Mouse (Mus musculus) liver, adult 2 months (tissue): Measurements from ENCODE around the gene Lrrc75a. TPM values are rescaled to one million over a fixed set of nuclear protein-coding genes. Genes with fewer than 3 reads are reported as not detected.

Experiments used
- DNase-seq: peaks from one replicate; pipeline ENCODE4 v3.0.0-alpha.2; 2011; ENCODE audit warnings: low read depth, low spot score; ENCODE audit errors: extremely low read depth
- H3K27ac ChIP-seq: fragments of 200-500 bp; replicated peaks from 2 replicates; pipeline ENCODE4 v1.5.1; 2012; ENCODE audit warnings: low read depth, mild to moderate bottlenecking, control low read depth, inconsistent platforms, low read length; ENCODE audit not compliant: insufficient read depth
- H3K27me3 ChIP-seq: fragments of 200-500 bp; 2 replicates; pipeline ENCODE4 v1.6.1; 2012; ENCODE audit warnings: mild to moderate bottlenecking, moderate library complexity, low read length, inconsistent platforms; ENCODE audit not compliant: control insufficient read depth, insufficient read depth
- H3K36me3 ChIP-seq: fragments of 200-500 bp; 2 replicates; pipeline ENCODE4 v1.6.1; 2012; ENCODE audit warnings: low read length, inconsistent platforms; ENCODE audit not compliant: control insufficient read depth, insufficient read depth
- H3K4me1 ChIP-seq: fragments of 200-500 bp; 2 replicates; pipeline ENCODE4 v1.6.1; 2011; ENCODE audit warnings: low read length; ENCODE audit not compliant: control insufficient read depth, insufficient read depth
- H3K4me3 ChIP-seq: fragments of 200-500 bp; 2 replicates; pipeline ENCODE4 v1.5.1; 2011; ENCODE audit warnings: low read depth, mild to moderate bottlenecking, control low read depth, low read length, moderate library complexity; ENCODE audit not compliant: insufficient read depth
- H3K79me2 ChIP-seq: fragments of 200-500 bp; 2 replicates; pipeline ENCODE4 v1.6.1; 2012; ENCODE audit warnings: inconsistent platforms, mild to moderate bottlenecking, low read length, moderate library complexity; ENCODE audit not compliant: control insufficient read depth, insufficient read depth
- H3K9ac ChIP-seq: fragments of 200-500 bp; 2 replicates; pipeline ENCODE4 v1.6.1; 2012; ENCODE audit warnings: low read depth, mild to moderate bottlenecking, control low read depth, inconsistent platforms, low read length
- CTCF ChIP-seq: fragments of 200-500 bp; IDR thresholded peaks from 2 replicates; pipeline ENCODE4 v1.5.1; 2011; ENCODE audit warnings: low read depth, low read length, control low read depth
- POLR2A ChIP-seq: fragments of 200-500 bp; IDR thresholded peaks from 2 replicates; pipeline ENCODE4 v1.6.1; 2011; ENCODE audit warnings: low read length, control low read depth; ENCODE audit not compliant: insufficient read depth; ENCODE audit errors: extremely low read depth
- WGBS: fragments of 180-500 bp; shearing (Covaris S2); methylation state at CpG from one replicate; pipeline ENCODE4 v1.1.7; 2018; 5-methylcytosine and 5-hydroxymethylcytosine counted together
- polyA plus RNA-seq: library from polyadenylated mRNA; depleted of rRNA; stranded (reverse); fragments of >200 nt; gene quantifications from 2 replicates; pipeline ENCODE4 v1.2.3, GENCODE M21; 2012
- total RNA-seq: library from RNA; depleted of rRNA; stranded (reverse); fragments of >200 nt; gene quantifications from 2 replicates; pipeline ENCODE4 v1.2.3, GENCODE M21; 2014

Lrrc75a gene
- total and polyA plus RNA-seq, 2 experiments, result 0.55 to 1.1 TPM

GRCm38 (mm10) chr11:62598571-62598970 is 49.8 kb downstream of the Lrrc75a start:
- WGBS, result 88% methylated on average over 4 of the region's 4 CpGs
- Histone ChIP-seq H3K9ac (no peak overlapping the region), H3K79me2 (no peaks in the 10 kb centered on the region), H3K36me3 (no peaks in the 10 kb centered on the region), H3K4me3 (no peak overlapping the region), H3K27me3 (no peaks in the 10 kb centered on the region), H3K4me1 (peaks cover 3% of the 10 kb centered on the region), H3K27ac (no peak overlapping the region)
- no peak for TF ChIP-seq POLR2A
- no peak for DNase-seq

DNA sequence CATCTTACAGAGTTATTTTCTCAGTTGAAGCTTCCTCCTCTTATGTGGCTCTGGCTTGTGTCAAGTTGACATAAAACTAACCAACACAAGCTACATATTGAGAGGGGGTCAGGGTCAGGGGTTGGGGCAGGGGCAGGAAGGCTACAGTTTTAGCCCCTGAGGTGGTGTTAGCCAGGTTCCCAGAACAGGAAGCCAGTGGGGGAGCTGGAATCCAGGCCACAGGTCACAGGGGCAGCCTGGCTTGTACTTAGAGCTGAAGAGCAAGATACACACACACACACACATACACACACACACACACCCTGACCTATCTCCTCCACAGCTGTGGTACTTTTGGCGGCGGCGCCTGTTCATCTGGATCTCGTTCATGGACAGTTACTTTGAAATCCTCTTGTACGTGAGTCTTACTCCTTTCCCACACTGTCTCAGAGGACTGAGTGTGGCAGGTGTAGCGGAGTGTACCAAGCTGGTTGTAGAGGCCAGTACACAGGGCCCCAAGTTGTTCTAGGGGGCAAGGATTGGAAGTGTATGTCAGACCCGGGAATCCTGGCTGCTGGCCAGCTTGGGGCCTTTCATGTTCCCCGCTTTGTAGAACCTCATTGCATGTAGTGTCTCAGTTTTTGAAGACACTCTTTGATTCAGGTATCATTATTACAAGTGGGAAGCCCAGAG is 56.3 kb downstream of the Lrrc75a start:
- peaks cover 4% of the 10 kb centered on the region; the same call in 1 of the 2 replicates for H3K4me1 ChIP-seq
- H3K79me2 ChIP-seq, result no peaks in the 10 kb centered on the region
- DNase-seq, result peak; percentile 67
- H3K27me3 ChIP-seq, result no peaks in the 10 kb centered on the region
- H3K36me3 ChIP-seq, result no peaks in the 10 kb centered on the region
- no peak for TF ChIP-seq CTCF
- TF ChIP-seq POLR2A, result no peak
- H3K4me3 ChIP-seq, result no peak overlapping the region
- WGBS, result 29% methylated on average over 8 of the region's 8 CpGs
- H3K9ac ChIP-seq, result no peak overlapping the region
- no peak overlapping the region for H3K27ac ChIP-seq

- no peak overlapping the region for H3K9ac ChIP-seq
- no peaks in the 10 kb centered on the region for H3K27me3 ChIP-seq
- no peaks in the 10 kb centered on the region for H3K79me2 ChIP-seq
- no peak overlapping the region for H3K27ac ChIP-seq
- TF ChIP-seq CTCF, result no peak
- TF ChIP-seq POLR2A, result no peak
- no peak overlapping the region for H3K4me3 ChIP-seq
- 94% methylated on average over 2 of the region's 2 CpGs for WGBS
- peaks cover 4% of the 10 kb centered on the region; the same call in 1 of the 2 replicates for H3K4me1 ChIP-seq
- no peaks in the 10 kb centered on the region for H3K36me3 ChIP-seq
- DNase-seq, result no peak
These were observed 57.3 kb downstream of the Lrrc75a start for GRCm38 (mm10) chr11:62591026-62591425.

DNA sequence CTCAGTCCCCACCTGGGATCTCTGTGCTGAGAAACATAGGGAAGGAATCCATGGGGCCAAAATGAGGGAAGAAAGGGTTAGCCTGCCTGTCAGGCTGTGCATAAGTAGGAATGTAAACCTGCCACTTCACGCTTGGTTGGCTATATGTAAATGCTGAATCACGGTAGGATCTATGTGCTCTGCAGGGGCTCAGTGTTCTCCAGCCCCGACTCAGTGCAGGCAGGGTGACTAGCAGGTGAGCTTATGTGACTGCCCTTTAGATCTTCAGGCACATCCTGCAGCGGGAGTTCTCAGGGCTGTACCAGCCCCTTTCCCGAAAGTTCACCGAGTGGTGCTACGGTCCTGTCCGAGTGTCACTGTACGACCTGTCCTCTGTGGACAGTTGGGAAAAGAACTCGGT is 58.9 kb downstream of the Lrrc75a start:
- Histone ChIP-seq H3K27me3 (no peaks in the 10 kb centered on the region), H3K4me3 (no peak overlapping the region), H3K4me1 (peaks cover 4% of the 10 kb centered on the region; the same call in 1 of the 2 replicates), H3K27ac (no peak overlapping the region), H3K36me3 (no peaks in the 10 kb centered on the region), H3K9ac (no peak overlapping the region), H3K79me2 (no peaks in the 10 kb centered on the region)
- DNase-seq, result no peak
- 90% methylated on average over 10 of the region's 10 CpGs for WGBS
- no peak for TF ChIP-seq CTCF
- no peak for TF ChIP-seq POLR2A

- Histone ChIP-seq H3K4me1 (peaks cover 2% of the 10 kb centered on the region; the same call in 1 of the 2 replicates), H3K79me2 (no peaks in the 10 kb centered on the region), H3K27ac (no peak overlapping the region), H3K36me3 (no peaks in the 10 kb centered on the region), H3K27me3 (no peaks in the 10 kb centered on the region), H3K9ac (no peak overlapping the region), H3K4me3 (no peak overlapping the region)
- DNase-seq, result no peak
- 85% methylated on average over 5 of the region's 5 CpGs for WGBS
- TF ChIP-seq POLR2A (no peak), CTCF (no peak)
These were observed 61.3 kb downstream of the Lrrc75a start for GRCm38 (mm10) chr11:62587034-62587433.

DNA sequence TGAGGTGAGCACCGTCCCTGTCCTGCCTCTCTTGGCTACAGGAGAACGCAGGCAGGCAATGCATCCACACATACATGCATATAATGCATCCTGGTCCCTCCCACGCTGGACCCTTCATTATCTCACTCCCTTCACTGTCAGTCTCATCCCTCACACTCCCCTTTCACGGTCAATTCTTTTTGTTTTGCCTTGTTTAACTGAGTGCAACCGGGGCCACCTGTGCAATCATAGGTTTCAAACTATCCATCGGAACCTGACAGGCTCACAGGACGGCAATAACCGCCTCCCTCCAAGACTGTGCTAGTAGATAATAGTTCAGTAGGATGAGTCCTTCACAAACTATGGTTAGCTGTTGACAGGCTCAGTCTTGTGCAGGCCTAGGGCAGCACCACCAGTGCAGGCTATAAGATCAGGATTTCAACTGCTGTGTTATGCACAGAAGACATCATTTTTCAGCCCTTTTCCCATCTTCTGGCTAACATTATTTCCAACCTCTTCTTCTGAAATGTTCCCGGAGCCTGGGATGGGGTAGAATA is 63.6 kb downstream of the Lrrc75a start:
- H3K4me3 ChIP-seq, result no peak overlapping the region
- H3K36me3 ChIP-seq, result no peaks in the 10 kb centered on the region
- no peak for DNase-seq
- H3K4me1 ChIP-seq, result no peaks in the 10 kb centered on the region
- H3K27me3 ChIP-seq, result no peaks in the 10 kb centered on the region
- H3K79me2 ChIP-seq, result no peaks in the 10 kb centered on the region
- H3K27ac ChIP-seq, result no peak overlapping the region
- TF ChIP-seq CTCF (no peak), POLR2A (no peak)
- H3K9ac ChIP-seq, result no peak overlapping the region
- WGBS, result 85% methylated on average over 9 of the region's 9 CpGs
